Mouse (Mus musculus): ENCODE results near the gene Tcaf2.

- TF ChIP-seq CTCF (IDR thresholded peaks at IDR 0.05; ENCODE audit: low read depth, low read length) (no peak), GATA2 (IDR thresholded peaks at IDR 0.05; ENCODE audit: borderline replicate concordance, low read depth, low read length) (no peak), GATA1 (IDR thresholded peaks at IDR 0.05; ENCODE audit: borderline replicate concordance, low read length) (no peak)
Measured at GRCm38 (mm10) chr6:42612218-42612617, 32.8 kb downstream of the Tcaf2 start.
